Mouse (Mus musculus): Measurements from ENCODE around the gene Adar. TPM values are rescaled to one million over a fixed set of nuclear protein-coding genes. Genes with fewer than 3 reads are reported as not detected.

Adar gene
- total RNA-seq (2012; rRNA removed) (20.4 and 22.7 TPM in 2 replicates), total RNA-seq (2014; rRNA removed) (11.5 and 12.5 TPM in 2 replicates), polyA plus RNA-seq (2012; ENCODE audit: insufficient read length, low read depth) (32.4 and 33.1 TPM in 2 replicates)

DNA sequence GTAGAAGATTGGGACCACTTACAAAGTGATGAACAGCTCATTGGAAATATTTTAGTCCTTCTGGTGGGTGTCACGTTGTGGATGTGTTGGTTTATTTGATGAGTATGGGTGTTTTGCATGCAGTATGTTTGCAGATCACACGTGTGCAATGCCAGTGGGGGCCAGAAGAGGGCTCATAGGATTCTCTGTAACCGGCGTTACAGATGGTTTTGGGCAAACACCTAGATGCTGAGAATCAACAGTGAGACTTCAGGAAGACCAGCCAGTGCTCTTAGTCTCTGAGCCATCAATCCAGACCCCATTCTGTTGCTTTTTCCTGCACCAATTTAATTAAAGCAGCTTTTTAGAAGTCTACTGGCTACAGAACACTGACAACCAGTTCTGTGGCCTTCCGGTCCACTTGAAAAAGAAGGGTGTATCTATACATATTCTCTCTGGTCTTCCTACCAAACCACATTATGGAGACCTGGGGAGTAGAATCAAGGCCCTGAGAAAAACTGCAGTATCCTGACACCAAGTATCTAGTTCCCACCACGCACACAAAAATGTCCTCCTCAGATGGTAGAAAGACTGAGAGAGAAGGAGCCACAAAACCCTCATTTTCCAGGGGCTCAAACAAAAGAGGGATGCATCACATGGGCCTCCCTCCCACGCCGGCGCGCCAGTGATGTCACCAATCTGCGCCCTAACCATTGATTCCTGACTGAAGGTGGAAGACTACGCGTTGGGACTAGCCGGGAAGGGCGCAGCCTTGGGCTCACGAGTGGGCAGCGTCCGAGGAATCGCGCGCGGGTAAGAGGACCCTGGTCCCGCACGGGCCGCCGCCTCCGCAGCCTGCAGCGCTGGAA is at the start of gene Adar:
TSS of gene Adar (plus strand) at position 664 of the 848 bp plus-strand sequence.
- TF ChIP-seq ZMIZ1 (IDR thresholded peaks at IDR 0.05; ENCODE audit: low read depth, low read length) = no peak
- TF ChIP-seq ZC3H11A (IDR thresholded peaks at IDR 0.05; ENCODE audit: low read depth, low read length) = no peak
- peak; percentile 60 for TF ChIP-seq TCF12 (IDR thresholded peaks at IDR 0.05; ENCODE audit: low read depth, low read length)
- TF ChIP-seq POLR2AphosphoS2 (IDR thresholded peaks at IDR 0.05; ENCODE audit: low read depth, low read length) = no peak
- TF ChIP-seq NELFE (IDR thresholded peaks at IDR 0.05; ENCODE audit: low read depth, low read length) = peak; percentile 47; the same call in 1 of the 2 replicates
- TF ChIP-seq TBP (conservative IDR thresholded peaks at IDR 0.05; ENCODE audit: low read depth, low read length) = peak; percentile 50; the same call in 1 of the 2 replicates
- peak; percentile 70 for TF ChIP-seq POLR2A (IDR thresholded peaks at IDR 0.05; ENCODE audit: low read depth, low read length)
- peak; percentile 63 for TF ChIP-seq ELF1 (IDR thresholded peaks at IDR 0.05; ENCODE audit: low read depth, low read length)
- TF ChIP-seq ZNF384 (IDR thresholded peaks at IDR 0.05; ENCODE audit: low read depth, low read length) = no peak
- no peak for TF ChIP-seq EP300 (IDR thresholded peaks at IDR 0.05; ENCODE audit: low read length)
- peak; percentile 75 for TF ChIP-seq SMC3 (IDR thresholded peaks at IDR 0.05; ENCODE audit: low read depth, low read length)
- no peak for TF ChIP-seq ETS1 (conservative IDR thresholded peaks at IDR 0.05; ENCODE audit: low read depth, low read length)
- TF ChIP-seq JUND (conservative IDR thresholded peaks at IDR 0.05; ENCODE audit: low read depth, low read length) = no peak
- TF ChIP-seq NRF1 (IDR thresholded peaks at IDR 0.05; ENCODE audit: low read depth, low read length) = peak; percentile 53; the same call in 1 of the 2 replicates
- no peak for TF ChIP-seq UBTF (IDR thresholded peaks at IDR 0.05; ENCODE audit: low read depth, low read length)
- peak; percentile 83 for TF ChIP-seq HCFC1 (IDR thresholded peaks at IDR 0.05; ENCODE audit: low read depth, low read length)
- peak; percentile 48 for TF ChIP-seq RAD21 (IDR thresholded peaks at IDR 0.05; ENCODE audit: low read depth, low read length)
- no peak for TF ChIP-seq PAX5 (IDR thresholded peaks at IDR 0.05; ENCODE audit: low read length)
- TF ChIP-seq CTCF (conservative IDR thresholded peaks at IDR 0.05 in 1 of 2, IDR thresholded peaks at IDR 0.05 in 1 of 2; ENCODE audit: low read depth in 2 of 2, low read length in 2 of 2) = peak; percentile 69 to 79
- no peak; the same call in 1 of the 2 replicates for TF ChIP-seq GABPA (IDR thresholded peaks at IDR 0.05; ENCODE audit: insufficient replicate concordance, low read depth, low read length)
- TF ChIP-seq SIN3A (IDR thresholded peaks at IDR 0.05; ENCODE audit: low read length) = peak; percentile 85; the same call in 1 of the 2 replicates
- peak; percentile 65 for TF ChIP-seq BHLHE40 (IDR thresholded peaks at IDR 0.05; ENCODE audit: low read depth, low read length)
- no peak for TF ChIP-seq IRF4 (IDR thresholded peaks at IDR 0.05; ENCODE audit: low read depth, low read length)
- peak; percentile 83 for TF ChIP-seq MAZ (IDR thresholded peaks at IDR 0.05; ENCODE audit: low read depth, low read length)
- TF ChIP-seq KAT2A (IDR thresholded peaks at IDR 0.05; ENCODE audit: insufficient replicate concordance, low read length) = peak; percentile 31; the same call in 1 of the 2 replicates
- no peak for TF ChIP-seq MAFK (IDR thresholded peaks at IDR 0.05; ENCODE audit: insufficient replicate concordance, low read length)
- TF ChIP-seq USF1 (IDR thresholded peaks at IDR 0.05; ENCODE audit: low read depth, low read length) = peak; percentile 75
- peak; percentile 68 for TF ChIP-seq USF2 (conservative IDR thresholded peaks at IDR 0.05; ENCODE audit: low read depth, low read length)
- TF ChIP-seq MXI1 (IDR thresholded peaks at IDR 0.05; ENCODE audit: low read depth, low read length) = peak; percentile 83
- TF ChIP-seq ZKSCAN1 (IDR thresholded peaks at IDR 0.05; ENCODE audit: borderline replicate concordance, low read depth, low read length) = no peak
- TF ChIP-seq MEF2A (IDR thresholded peaks at IDR 0.05; ENCODE audit: borderline replicate concordance, low read depth, low read length) = no peak
- no peak for TF ChIP-seq CHD2 (IDR thresholded peaks at IDR 0.05; ENCODE audit: low read length)
- TF ChIP-seq CHD1 (IDR thresholded peaks at IDR 0.05; ENCODE audit: low read depth, low read length) = no peak
- TF ChIP-seq E2F4 (IDR thresholded peaks at IDR 0.05; ENCODE audit: insufficient replicate concordance, low read depth, low read length) = no peak
- peak; percentile 79 for TF ChIP-seq MAX (IDR thresholded peaks at IDR 0.05; ENCODE audit: low read length)
- TF ChIP-seq JUN (IDR thresholded peaks at IDR 0.05; ENCODE audit: insufficient read depth, low read depth, low read length) = no peak
- peak; percentile 12 for TF ChIP-seq MYC (IDR thresholded peaks at IDR 0.05; ENCODE audit: low read depth, low read length)
- TF ChIP-seq RCOR1 (conservative IDR thresholded peaks at IDR 0.05; ENCODE audit: low read depth, low read length) = no peak
- DNase-seq (ENCODE audit: extremely low read depth) = peak; percentile 85
- Histone ChIP-seq H3K4me2 (ENCODE audit: insufficient read depth, low read depth, poor library complexity, severe bottlenecking) (peak within 1 kb of the TSS; percentile 83), H3K36me3 (replicated peaks in 1 of 2; ENCODE audit: control insufficient read depth in 1 of 2, insufficient read depth in 1 of 2, low read length in 1 of 2) (peaks cover 0 to 14% of the 10 kb centered on the region in 2 experiments), H3K27me3 (replicated peaks) (no peaks in the 10 kb centered on the region), H3K27ac (ENCODE audit: insufficient read depth, low read depth) (0 out of 2 replicates have a peak within 1 kb of the TSS, but pooled peaks have one; percentile 12), H3K4me3 (replicated peaks in 1 of 3; ENCODE audit: low read depth in 2 of 3, low read length in 2 of 3, poor library complexity in 1 of 3) (peak within 1 kb of the TSS; percentile 74 to 100 (median 96)), H3K4me1 (ENCODE audit: control insufficient read depth in 1 of 2, insufficient read depth in 2 of 2) (peaks cover 6 to 42% of the 10 kb centered on the region in 2 experiments), H3K9ac (ENCODE audit: insufficient read depth, low read depth) (peak within 1 kb of the TSS; percentile 85), H3K9me3 (replicated peaks; ENCODE audit: low read length) (peaks cover 2% of the 10 kb centered on the region), H3K79me2 (replicated peaks; ENCODE audit: control insufficient read depth, extremely low read depth, insufficient read depth, poor library complexity, severe bottlenecking) (no peaks in the 10 kb centered on the region; the same call in none of the 2 replicates)
- in situ Hi-C loops (cut with MboI; ENCODE audit: low pct_ligation_motif_present, low pct_unique_long_range_greater_than_20kb, low sequenced_read_pairs) (no loop called here), dilution Hi-C loops (cut with MboI; ENCODE audit: extremely low pct_ligation_motif_present, extremely low pct_unique_long_range_greater_than_20kb, low sequenced_read_pairs) (no loop called here)
